ENCODE assay signal across 21 mouse cellular contexts in the genomic region with DNA sequence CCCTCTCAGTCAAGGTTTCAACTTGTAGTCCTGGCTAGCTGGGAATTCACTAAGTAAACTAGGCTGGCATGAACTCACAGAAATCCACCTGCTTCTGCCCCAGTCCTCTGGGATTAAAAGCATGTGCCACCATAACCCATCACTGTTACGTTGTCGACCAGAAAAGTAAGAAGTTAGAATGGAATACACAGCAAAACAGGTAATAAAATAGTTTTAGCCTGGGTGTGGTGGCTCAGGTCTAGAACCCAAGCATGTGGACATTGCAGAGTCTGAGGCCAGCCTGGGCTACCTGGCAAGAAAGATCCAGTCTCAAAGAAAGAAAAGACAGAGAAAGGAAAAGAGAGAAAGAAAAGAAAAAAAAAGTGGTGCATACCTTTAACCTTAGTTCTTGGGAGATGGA. TPM values are rescaled to one million over a fixed set of nuclear protein-coding genes. Genes with fewer than 3 reads are reported as not detected.
DNase-seq lines count a peak whose midpoint lies in the region; ATAC-seq and TF ChIP-seq lines count a peak whose summit lies in the region.
"Had no signal": no experiment of that assay in that cellular context is flagged by ENCODE, and none has a peak within 500 bp of the region (broad histone marks: within the 10 kb centered on the region; RNA-seq: fewer than 3 reads in every experiment).

No protein-coding gene starts in this region.

- TF ChIP-seq CTCF in midbrain, postnatal 0 days (IDR thresholded peaks at IDR 0.05): no peak

- peaks cover 54% of the 10 kb centered on the region for H3K4me1 ChIP-seq in forebrain, embryonic 13.5 days
- H3K4me1 ChIP-seq in forebrain, embryonic 15.5 days: peaks cover 58% of the 10 kb centered on the region
- peaks cover 48% of the 10 kb centered on the region for H3K4me1 ChIP-seq in hindbrain, embryonic 15.5 days (replicated peaks)
- H3K4me1 ChIP-seq in midbrain, postnatal 0 days (ENCODE audit: insufficient read depth, low read length): peaks cover 4% of the 10 kb centered on the region; the same call in 1 of the 2 replicates

- H3K36me3 ChIP-seq in forebrain, embryonic 13.5 days (ENCODE audit: poor library complexity, severe bottlenecking): peaks cover 34% of the 10 kb centered on the region
- peaks cover 31% of the 10 kb centered on the region for H3K36me3 ChIP-seq in forebrain, embryonic 15.5 days
- H3K36me3 ChIP-seq in hindbrain, embryonic 15.5 days: peaks cover 28% of the 10 kb centered on the region
- peaks cover 24% of the 10 kb centered on the region for H3K36me3 ChIP-seq in midbrain, postnatal 0 days (ENCODE audit: insufficient read depth, low read length)

- peak overlapping the region; percentile 97 for H3K9ac ChIP-seq in forebrain, embryonic 13.5 days
- peak overlapping the region; percentile 76 for H3K9ac ChIP-seq in forebrain, embryonic 15.5 days (replicated peaks)
- H3K9ac ChIP-seq in hindbrain, embryonic 15.5 days: peak overlapping the region; percentile 93; the same call in 1 of the 2 replicates
- H3K9ac ChIP-seq in midbrain, postnatal 0 days (replicated peaks; ENCODE audit: low read length, poor library complexity, severe bottlenecking): peak overlapping the region; percentile 96

- peak overlapping the region; percentile 96 for H3K27ac ChIP-seq in forebrain, embryonic 13.5 days
- peak overlapping the region; percentile 96 for H3K27ac ChIP-seq in forebrain, embryonic 15.5 days (replicated peaks)
- peak overlapping the region; percentile 94 for H3K27ac ChIP-seq in hindbrain, embryonic 15.5 days (replicated peaks)
- H3K27ac ChIP-seq in midbrain, postnatal 0 days (ENCODE audit: low read depth, low read length): peak overlapping the region; percentile 92
- H3K27ac ChIP-seq: kidney, postnatal 0 days; limb, embryonic 10.5 days had no signal

- peak overlapping the region; percentile 91 for H3K4me2 ChIP-seq in forebrain, embryonic 13.5 days
- peak overlapping the region; percentile 74 for H3K4me2 ChIP-seq in forebrain, embryonic 15.5 days (replicated peaks)
- H3K4me2 ChIP-seq in hindbrain, embryonic 15.5 days: peak overlapping the region; percentile 73
- peak overlapping the region; percentile 87 for H3K4me2 ChIP-seq in midbrain, postnatal 0 days (ENCODE audit: low read depth, low read length, poor library complexity, severe bottlenecking)
- H3K4me2 ChIP-seq: liver, embryonic 11.5 days had no signal

- H3K27me3 ChIP-seq in forebrain, embryonic 13.5 days: no peaks in the 10 kb centered on the region
- no peaks in the 10 kb centered on the region for H3K27me3 ChIP-seq in forebrain, embryonic 15.5 days
- no peaks in the 10 kb centered on the region for H3K27me3 ChIP-seq in hindbrain, embryonic 15.5 days
- H3K27me3 ChIP-seq in midbrain, postnatal 0 days (ENCODE audit: insufficient read depth, low read length): no peaks in the 10 kb centered on the region

- H3K4me3 ChIP-seq in forebrain, embryonic 13.5 days: peak overlapping the region; percentile 92; the same call in 1 of the 2 replicates
- peak overlapping the region; percentile 72 for H3K4me3 ChIP-seq in forebrain, embryonic 15.5 days
- H3K4me3 ChIP-seq in hindbrain, embryonic 15.5 days: peak overlapping the region; percentile 90
- H3K4me3 ChIP-seq in midbrain, postnatal 0 days (ENCODE audit: low read depth, low read length): peak overlapping the region; percentile 86
- H3K4me3 ChIP-seq: erythroblast, embryonic 14.5 days; left cerebral cortex, adult 2 months; limb, embryonic 10.5 days had no signal

- ATAC-seq in forebrain, embryonic 13.5 days: no peak
- no peak for ATAC-seq in forebrain, embryonic 15.5 days (replicated peaks)
- ATAC-seq in hindbrain, embryonic 15.5 days (ENCODE audit: low FRiP score, low read depth): no peak
- no peak for ATAC-seq in midbrain, postnatal 0 days (ENCODE audit: low FRiP score)
- no peak for ATAC-seq in granulocyte monocyte progenitor cell, adult 5-6 weeks (replicated peaks; ENCODE audit: poor library complexity, severe bottlenecking)
- ATAC-seq: intestine, postnatal 0 days had no signal

- WGBS in forebrain, embryonic 13.5 days: 71% methylated on average over 2 of the region's 2 CpGs
- WGBS in forebrain, embryonic 15.5 days: 66% methylated on average over 2 of the region's 2 CpGs
- 64% methylated on average over 2 of the region's 2 CpGs for WGBS in hindbrain, embryonic 15.5 days
- WGBS in midbrain, postnatal 0 days: 48% methylated on average over 2 of the region's 2 CpGs

- H3K9me3 ChIP-seq in forebrain, embryonic 13.5 days (replicated peaks): no peaks in the 10 kb centered on the region
- no peaks in the 10 kb centered on the region for H3K9me3 ChIP-seq in forebrain, embryonic 15.5 days
- no peaks in the 10 kb centered on the region for H3K9me3 ChIP-seq in hindbrain, embryonic 15.5 days
- H3K9me3 ChIP-seq in midbrain, postnatal 0 days (ENCODE audit: low read length): no peaks in the 10 kb centered on the region
- H3K9me3 ChIP-seq: limb, embryonic 10.5 days had no signal

- DNase-seq in midbrain, postnatal 0 days (ENCODE audit: low spot score): no peak
- no peak for DNase-seq in cerebellum, postnatal 25 days
- DNase-seq in c-Kit-positive CD71-positive TER-119-positive erythroid progenitor cells, embryonic 14.5 days (ENCODE audit: low spot score): no peak
- DNase-seq: heart, postnatal 4 days; lung, adult 2 months; lung, postnatal 4 days; right cerebral cortex, adult 18-20 months; thymus, adult 18-20 months had no signal

RNA-seq across cellular contexts. Expression of a gene that starts 1.5 kb away (rescaled TPM):
- polyA plus RNA-seq in forebrain, embryonic 13.5 days (2015; fragmentation: Nextera tagmentation; extraction: Ambion mirVana): 4.0 and 4.5 TPM in 2 replicates
- polyA plus RNA-seq in forebrain, embryonic 15.5 days (2015; fragmentation: Nextera tagmentation; extraction: Ambion mirVana): 5.6 and 7.0 TPM in 2 replicates
- polyA plus RNA-seq in hindbrain, embryonic 15.5 days (2015; fragmentation: Nextera tagmentation; extraction: Ambion mirVana): 7.3 and 8.4 TPM in 2 replicates
- total RNA-seq in midbrain, postnatal 0 days (2014; rRNA removed): 84.0 and 90.0 TPM in 2 replicates
- polyA plus RNA-seq in midbrain, postnatal 0 days (2015; fragmentation: Nextera tagmentation; extraction: Ambion mirVana): 8.6 and 9.8 TPM in 2 replicates
- not detected in 2 replicates for total RNA-seq in granulocyte monocyte progenitor cell, adult 5-6 weeks (2014; fragmentation: Nextera tagmentation)
- not detected in 2 replicates for total RNA-seq in granulocyte monocyte progenitor cell, adult 5-6 weeks (2017)
- total RNA-seq: monocyte, adult 5-6 weeks had no signal
- polyA plus RNA-seq: erythroblast, embryonic 14.5 days had no signal

RNA-seq across cellular contexts. Expression of a gene that starts 1.8 kb away (rescaled TPM):
- 2,414 and 2,431 TPM in 2 replicates for polyA plus RNA-seq in forebrain, embryonic 13.5 days (2015; fragmentation: Nextera tagmentation; extraction: Ambion mirVana)
- polyA plus RNA-seq in forebrain, embryonic 15.5 days (2015; fragmentation: Nextera tagmentation; extraction: Ambion mirVana): 1,729 and 1,809 TPM in 2 replicates
- polyA plus RNA-seq in hindbrain, embryonic 15.5 days (2015; fragmentation: Nextera tagmentation; extraction: Ambion mirVana): 743 and 831 TPM in 2 replicates
- total RNA-seq in midbrain, postnatal 0 days (2014; rRNA removed): 311 and 365 TPM in 2 replicates
- 364 and 374 TPM in 2 replicates for polyA plus RNA-seq in midbrain, postnatal 0 days (2015; fragmentation: Nextera tagmentation; extraction: Ambion mirVana)
- 721 and 802 TPM in 2 replicates for total RNA-seq in granulocyte monocyte progenitor cell, adult 5-6 weeks (2014; fragmentation: Nextera tagmentation)
- 568 and 716 TPM in 2 replicates for total RNA-seq in granulocyte monocyte progenitor cell, adult 5-6 weeks (2017)

RNA-seq across cellular contexts. Expression of a gene that starts 8.6 kb away (rescaled TPM):
- polyA plus RNA-seq in forebrain, embryonic 13.5 days (2015; fragmentation: Nextera tagmentation; extraction: Ambion mirVana): 133 and 141 TPM in 2 replicates
- 118 and 122 TPM in 2 replicates for polyA plus RNA-seq in forebrain, embryonic 15.5 days (2015; fragmentation: Nextera tagmentation; extraction: Ambion mirVana)
- polyA plus RNA-seq in hindbrain, embryonic 15.5 days (2015; fragmentation: Nextera tagmentation; extraction: Ambion mirVana): 120 and 123 TPM in 2 replicates
- 109 and 122 TPM in 2 replicates for total RNA-seq in midbrain, postnatal 0 days (2014; rRNA removed)
- polyA plus RNA-seq in midbrain, postnatal 0 days (2015; fragmentation: Nextera tagmentation; extraction: Ambion mirVana): 101 and 104 TPM in 2 replicates
- total RNA-seq in granulocyte monocyte progenitor cell, adult 5-6 weeks (2014; fragmentation: Nextera tagmentation): 92.4 and 102 TPM in 2 replicates
- 82.5 and 82.6 TPM in 2 replicates for total RNA-seq in granulocyte monocyte progenitor cell, adult 5-6 weeks (2017)

RNA-seq across cellular contexts. Expression of a gene that starts 13.5 kb away (rescaled TPM):
- 0.06 TPM in 1 of 2 replicates, not detected in the other for polyA plus RNA-seq in forebrain, embryonic 13.5 days (2015; fragmentation: Nextera tagmentation; extraction: Ambion mirVana)
- 0.11 and 0.15 TPM in 2 replicates for polyA plus RNA-seq in forebrain, embryonic 15.5 days (2015; fragmentation: Nextera tagmentation; extraction: Ambion mirVana)
- polyA plus RNA-seq in hindbrain, embryonic 15.5 days (2015; fragmentation: Nextera tagmentation; extraction: Ambion mirVana): 0.21 and 0.26 TPM in 2 replicates
- 0.22 TPM in 1 of 2 replicates, not detected in the other for total RNA-seq in midbrain, postnatal 0 days (2014; rRNA removed)
- 0.13 TPM in 1 of 2 replicates, not detected in the other for polyA plus RNA-seq in midbrain, postnatal 0 days (2015; fragmentation: Nextera tagmentation; extraction: Ambion mirVana)
- total RNA-seq in granulocyte monocyte progenitor cell, adult 5-6 weeks (2014; fragmentation: Nextera tagmentation): 0.45 TPM in 1 of 2 replicates, not detected in the other
- total RNA-seq in granulocyte monocyte progenitor cell, adult 5-6 weeks (2017): 0.69 TPM in 1 of 2 replicates, not detected in the other
- total RNA-seq: monocyte, adult 5-6 weeks had no signal
- polyA plus RNA-seq: embryonic facial prominence, embryonic 11.5 days; erythroblast, embryonic 14.5 days; heart, embryonic 14.5 days; intestine, postnatal 0 days; liver, embryonic 11.5 days had no signal

RNA-seq across cellular contexts. Expression of a gene that starts 13.6 kb away (rescaled TPM):
- polyA plus RNA-seq in forebrain, embryonic 13.5 days (2015; fragmentation: Nextera tagmentation; extraction: Ambion mirVana): 1.5 and 1.7 TPM in 2 replicates
- 2.9 and 3.0 TPM in 2 replicates for polyA plus RNA-seq in forebrain, embryonic 15.5 days (2015; fragmentation: Nextera tagmentation; extraction: Ambion mirVana)
- 4.0 and 4.9 TPM in 2 replicates for polyA plus RNA-seq in hindbrain, embryonic 15.5 days (2015; fragmentation: Nextera tagmentation; extraction: Ambion mirVana)
- 330 and 343 TPM in 2 replicates for total RNA-seq in midbrain, postnatal 0 days (2014; rRNA removed)
- polyA plus RNA-seq in midbrain, postnatal 0 days (2015; fragmentation: Nextera tagmentation; extraction: Ambion mirVana): 5.4 and 6.3 TPM in 2 replicates
- total RNA-seq in granulocyte monocyte progenitor cell, adult 5-6 weeks (2014; fragmentation: Nextera tagmentation): 26.3 and 27.2 TPM in 2 replicates
- 18.8 and 34.4 TPM in 2 replicates for total RNA-seq in granulocyte monocyte progenitor cell, adult 5-6 weeks (2017)
